Mouse (Mus musculus) lung, adult 18-20 months (tissue): Measurements from ENCODE around the gene Lrfn4.

Experiments used
- DNase-seq, 2 experiments: peaks; one replicate each; pipeline ENCODE4 v3.0.0; 2022; ENCODE audit warnings: mixed read lengths in 2 of 2

The Lrfn4 gene

GRCm38 (mm10) chr19:4615151-4616093 is at the start of gene Lrfn4:
Gene Lrfn4 (minus strand): TSS chr19:4615667.
- DNase-seq = peak; percentile 89 to 94

GRCm38 (mm10) chr19:4658156-4658555 is 42.7 kb upstream of the Lrfn4 start:
- DNase-seq = no peak

- no peak for DNase-seq
These were observed 31.5 kb upstream of the Lrfn4 start for GRCm38 (mm10) chr19:4646917-4647492.

GRCm38 (mm10) chr19:4644271-4644670 is 28.8 kb upstream of the Lrfn4 start:
- DNase-seq = no peak

GRCm38 (mm10) chr19:4635986-4636385 is 20.5 kb upstream of the Lrfn4 start:
- no peak for DNase-seq

- DNase-seq = peak; percentile 48 to 67
These were observed 13.4 kb upstream of the Lrfn4 start for GRCm38 (mm10) chr19:4628819-4629218.

- DNase-seq = no peak
These were observed 10.5 kb upstream of the Lrfn4 start for GRCm38 (mm10) chr19:4625829-4626535.

- DNase-seq = peak; percentile 86 to 91
These were observed 9.8 kb upstream of the Lrfn4 start, which contains the start of gene Rce1 for GRCm38 (mm10) chr19:4625179-4625828. Gene Rce1 (minus strand): TSS chr19:4625641.

GRCm38 (mm10) chr19:4624406-4625178 is 9.1 kb upstream of the Lrfn4 start:
- DNase-seq = no peak

GRCm38 (mm10) chr19:4624006-4624405 is 8.5 kb upstream of the Lrfn4 start:
- DNase-seq = no peak

GRCm38 (mm10) chr19:4623419-4623818 is 8.0 kb upstream of the Lrfn4 start:
- DNase-seq = no peak

- DNase-seq = no peak
These were observed 7.3 kb upstream of the Lrfn4 start for GRCm38 (mm10) chr19:4622780-4623179.

GRCm38 (mm10) chr19:4620721-4621120 is 5.3 kb upstream of the Lrfn4 start:
- DNase-seq = no peak

- DNase-seq = no peak
These were observed 4.0 kb upstream of the Lrfn4 start for GRCm38 (mm10) chr19:4619461-4619860.

- DNase-seq = peak in 1 of 2 experiments; percentile 27
These were observed 2.7 kb upstream of the Lrfn4 start for GRCm38 (mm10) chr19:4618183-4618582.

- no peak for DNase-seq
These were observed 1.1 kb upstream of the Lrfn4 start for GRCm38 (mm10) chr19:4616546-4616945.

GRCm38 (mm10) chr19:4614305-4615150 is 939 bp downstream of the Lrfn4 start:
- peak; percentile 39 to 58 for DNase-seq

- no peak for DNase-seq
These were observed 1.8 kb downstream of the Lrfn4 start for GRCm38 (mm10) chr19:4613464-4614304.

- DNase-seq = no peak
These were observed 3.1 kb downstream of the Lrfn4 start for GRCm38 (mm10) chr19:4612181-4612961.
